Mouse (Mus musculus): Measurements from ENCODE around the gene C530025M09Rik. TPM values are rescaled to one million over a fixed set of nuclear protein-coding genes. Genes with fewer than 3 reads are reported as not detected.
A peak's percentile ranks its signal among the peaks of the same experiment; 100 is the strongest.

The C530025M09Rik gene
- polyA plus RNA-seq, 1 experiment from 2014 or later = not detected

- WGBS = 67% methylated on average over 2 of the region's 2 CpGs
- no peak overlapping the region for H3K4me3 ChIP-seq (ENCODE audit: low read depth, low read length)
- no peak overlapping the region for H3K9ac ChIP-seq (ENCODE audit: low read depth, low read length)
- H3K4me1 ChIP-seq (ENCODE audit: control insufficient read depth, insufficient read depth, low read length) = no peaks in the 10 kb centered on the region
- no peak overlapping the region for H3K27ac ChIP-seq (replicated peaks; ENCODE audit: low read depth, low read length)
- H3K4me2 ChIP-seq (ENCODE audit: low read depth, low read length) = no peak overlapping the region
- no peak for ATAC-seq (ENCODE audit: low read depth)
- H3K27me3 ChIP-seq (replicated peaks; ENCODE audit: control insufficient read depth, insufficient read depth, low read length) = no peaks in the 10 kb centered on the region
- H3K9me3 ChIP-seq (ENCODE audit: control insufficient read depth, low read length) = no peaks in the 10 kb centered on the region
- H3K36me3 ChIP-seq (ENCODE audit: control insufficient read depth, insufficient read depth, low read length) = no peaks in the 10 kb centered on the region
- no peak for DNase-seq (ENCODE audit: low spot score)
These were observed 13.6 kb upstream of the C530025M09Rik start for GRCm38 (mm10) chr2:149844575-149844974.

- DNase-seq (ENCODE audit: low spot score) = no peak
- H3K4me1 ChIP-seq (ENCODE audit: control insufficient read depth, insufficient read depth, low read length) = no peaks in the 10 kb centered on the region
- H3K9me3 ChIP-seq (ENCODE audit: control insufficient read depth, low read length) = no peaks in the 10 kb centered on the region
- 75% methylated on average over 2 of the region's 2 CpGs for WGBS
- H3K27me3 ChIP-seq (replicated peaks; ENCODE audit: control insufficient read depth, insufficient read depth, low read length) = no peaks in the 10 kb centered on the region
- ATAC-seq (ENCODE audit: low read depth) = no peak
- H3K4me2 ChIP-seq (ENCODE audit: low read depth, low read length) = no peak overlapping the region
- H3K4me3 ChIP-seq (ENCODE audit: low read depth, low read length) = no peak overlapping the region
- no peaks in the 10 kb centered on the region for H3K36me3 ChIP-seq (ENCODE audit: control insufficient read depth, insufficient read depth, low read length)
- H3K27ac ChIP-seq (replicated peaks; ENCODE audit: low read depth, low read length) = no peak overlapping the region
- H3K9ac ChIP-seq (ENCODE audit: low read depth, low read length) = no peak overlapping the region
These were observed 8.7 kb upstream of the C530025M09Rik start for GRCm38 (mm10) chr2:149839666-149840065.

- H3K4me3 ChIP-seq (ENCODE audit: low read depth, low read length) = no peak overlapping the region
- no peaks in the 10 kb centered on the region for H3K9me3 ChIP-seq (ENCODE audit: control insufficient read depth, low read length)
- no peaks in the 10 kb centered on the region for H3K4me1 ChIP-seq (ENCODE audit: control insufficient read depth, insufficient read depth, low read length)
- ATAC-seq (ENCODE audit: low read depth) (no peak), DNase-seq (ENCODE audit: low spot score) (peak; percentile 11)
- no peak overlapping the region for H3K9ac ChIP-seq (ENCODE audit: low read depth, low read length)
- H3K27me3 ChIP-seq (replicated peaks; ENCODE audit: control insufficient read depth, insufficient read depth, low read length) = peaks cover 16% of the 10 kb centered on the region
- H3K27ac ChIP-seq (replicated peaks; ENCODE audit: low read depth, low read length) = no peak overlapping the region
- no peak overlapping the region for H3K4me2 ChIP-seq (ENCODE audit: low read depth, low read length)
- no peaks in the 10 kb centered on the region for H3K36me3 ChIP-seq (ENCODE audit: control insufficient read depth, insufficient read depth, low read length)
- 77% methylated on average over 2 of the region's 2 CpGs for WGBS
These were observed 5.6 kb upstream of the C530025M09Rik start for GRCm38 (mm10) chr2:149836471-149837135.

GRCm38 (mm10) chr2:149835091-149835490 is 4.1 kb upstream of the C530025M09Rik start:
- Histone ChIP-seq H3K36me3 (ENCODE audit: control insufficient read depth, insufficient read depth, low read length) (no peaks in the 10 kb centered on the region), H3K4me2 (ENCODE audit: low read depth, low read length) (no peak overlapping the region), H3K9ac (ENCODE audit: low read depth, low read length) (no peak overlapping the region), H3K9me3 (ENCODE audit: control insufficient read depth, low read length) (no peaks in the 10 kb centered on the region), H3K4me3 (ENCODE audit: low read depth, low read length) (no peak overlapping the region), H3K27me3 (replicated peaks; ENCODE audit: control insufficient read depth, insufficient read depth, low read length) (peaks cover 31% of the 10 kb centered on the region), H3K27ac (replicated peaks; ENCODE audit: low read depth, low read length) (no peak overlapping the region), H3K4me1 (ENCODE audit: control insufficient read depth, insufficient read depth, low read length) (no peaks in the 10 kb centered on the region)
- WGBS = 90% methylated on average over 1 of the region's 1 CpGs
- DNase-seq (ENCODE audit: low spot score) (no peak), ATAC-seq (ENCODE audit: low read depth) (no peak)

- H3K27me3 ChIP-seq (replicated peaks; ENCODE audit: control insufficient read depth, insufficient read depth, low read length) = peaks cover 47% of the 10 kb centered on the region
These were observed 1.3 kb upstream of the C530025M09Rik start for GRCm38 (mm10) chr2:149832301-149832700.

GRCm38 (mm10) chr2:149831459-149832245 is 639 bp upstream of the C530025M09Rik start:
- no peaks in the 10 kb centered on the region for H3K9me3 ChIP-seq (ENCODE audit: control insufficient read depth, low read length)
- no peaks in the 10 kb centered on the region for H3K4me1 ChIP-seq (ENCODE audit: control insufficient read depth, insufficient read depth, low read length)
- WGBS = 2% methylated on average over 29 of the region's 29 CpGs
- peak overlapping the region; percentile 96 for H3K4me2 ChIP-seq (ENCODE audit: low read depth, low read length)
- peaks cover 47% of the 10 kb centered on the region for H3K27me3 ChIP-seq (replicated peaks; ENCODE audit: control insufficient read depth, insufficient read depth, low read length)
- H3K4me3 ChIP-seq (ENCODE audit: low read depth, low read length) = peak overlapping the region; percentile 55
- H3K9ac ChIP-seq (ENCODE audit: low read depth, low read length) = peak overlapping the region; percentile 59; the same call in 1 of the 2 replicates
- no peak overlapping the region for H3K27ac ChIP-seq (replicated peaks; ENCODE audit: low read depth, low read length)
- H3K36me3 ChIP-seq (ENCODE audit: control insufficient read depth, insufficient read depth, low read length) = no peaks in the 10 kb centered on the region
- ATAC-seq (ENCODE audit: low read depth) = no peak
- no peak for DNase-seq (ENCODE audit: low spot score)

More at GRCm38 (mm10) chr2:149832301-149832700, 1.3 kb upstream of the C530025M09Rik start:
- peak overlapping the region; percentile 96 for H3K4me2 ChIP-seq (ENCODE audit: low read depth, low read length)
- H3K27ac ChIP-seq (replicated peaks; ENCODE audit: low read depth, low read length) = no peak overlapping the region
- DNase-seq (ENCODE audit: low spot score) (no peak), ATAC-seq (ENCODE audit: low read depth) (no peak)
- H3K9ac ChIP-seq (ENCODE audit: low read depth, low read length) = no peak overlapping the region
- no peaks in the 10 kb centered on the region for H3K4me1 ChIP-seq (ENCODE audit: control insufficient read depth, insufficient read depth, low read length)
- WGBS = 11% methylated on average over 5 of the region's 5 CpGs
- H3K36me3 ChIP-seq (ENCODE audit: control insufficient read depth, insufficient read depth, low read length) = no peaks in the 10 kb centered on the region
- H3K9me3 ChIP-seq (ENCODE audit: control insufficient read depth, low read length) = no peaks in the 10 kb centered on the region
- H3K4me3 ChIP-seq (ENCODE audit: low read depth, low read length) = peak overlapping the region; percentile 55

- Histone ChIP-seq H3K27me3 (replicated peaks; ENCODE audit: control insufficient read depth, insufficient read depth, low read length) (peaks cover 47% of the 10 kb centered on the region), H3K9ac (ENCODE audit: low read depth, low read length) (peak overlapping the region; percentile 59), H3K36me3 (ENCODE audit: control insufficient read depth, insufficient read depth, low read length) (no peaks in the 10 kb centered on the region), H3K4me1 (ENCODE audit: control insufficient read depth, insufficient read depth, low read length) (no peaks in the 10 kb centered on the region), H3K4me2 (ENCODE audit: low read depth, low read length) (peak overlapping the region; percentile 96), H3K4me3 (ENCODE audit: low read depth, low read length) (peak overlapping the region; percentile 55), H3K27ac (replicated peaks; ENCODE audit: low read depth, low read length) (no peak overlapping the region), H3K9me3 (ENCODE audit: control insufficient read depth, low read length) (no peaks in the 10 kb centered on the region)
- ATAC-seq (ENCODE audit: low read depth) (no peak), DNase-seq (ENCODE audit: low spot score) (peak; percentile 7)
- WGBS = 2% methylated on average over 26 of the region's 26 CpGs
These were observed 968 bp downstream of the C530025M09Rik start for GRCm38 (mm10) chr2:149829955-149830535.

- Histone ChIP-seq H3K4me3 (ENCODE audit: low read depth, low read length) (peak within 1 kb of the TSS; percentile 55), H3K9ac (ENCODE audit: low read depth, low read length) (no peak within 1 kb of the TSS), H3K9me3 (ENCODE audit: control insufficient read depth, low read length) (no peaks in the 10 kb centered on the region), H3K4me2 (ENCODE audit: low read depth, low read length) (peak within 1 kb of the TSS; percentile 96), H3K27ac (replicated peaks; ENCODE audit: low read depth, low read length) (no peak within 1 kb of the TSS), H3K27me3 (replicated peaks; ENCODE audit: control insufficient read depth, insufficient read depth, low read length) (peaks cover 47% of the 10 kb centered on the region), H3K36me3 (ENCODE audit: control insufficient read depth, insufficient read depth, low read length) (no peaks in the 10 kb centered on the region), H3K4me1 (ENCODE audit: control insufficient read depth, insufficient read depth, low read length) (no peaks in the 10 kb centered on the region)
- no peak for DNase-seq (ENCODE audit: low spot score)
- ATAC-seq (ENCODE audit: low read depth) = no peak
- 80% methylated on average over 2 of the region's 2 CpGs for WGBS
These were observed 2.1 kb downstream of the C530025M09Rik start, which contains the start of gene Syndig1 for GRCm38 (mm10) chr2:149828911-149829310. Gene Syndig1, plus strand, starts transcription at chr2:149829211.

Data from embryonic facial prominence, embryonic 14.5 days (tissue).